Mouse (Mus musculus): ENCODE results near the gene Cys1. TPM values are rescaled to one million over a fixed set of nuclear protein-coding genes. Genes with fewer than 3 reads are reported as not detected.
"Not testable (repeated sequence)": the region's sequence is repeated elsewhere in the genome, so short reads cannot be mapped to it uniquely, and the experiment has no call there.

Cys1 gene
- polyA plus RNA-seq, 1 experiment from 2014 or later = 3.8 TPM

- Histone ChIP-seq H3K27me3 (no peaks in the 10 kb centered on the region), H3K27ac (peak overlapping the region; percentile 86), H3K4me1 (peaks cover 46% of the 10 kb centered on the region), H3K4me3 (peak overlapping the region; percentile 82), H3K36me3 (peaks cover 28% of the 10 kb centered on the region), H3K9ac (peak overlapping the region; percentile 86), H3K4me2 (peak overlapping the region; percentile 89), H3K9me3 (no peaks in the 10 kb centered on the region)
- no peak for ATAC-seq (ENCODE audit: insufficient number of reproducible peaks, insufficient read depth, low FRiP score, low TSS enrichment, low read depth)
- WGBS = under 1% methylated on average over 17 of the region's 17 CpGs
Measured at GRCm38 (mm10) chr12:24708824-24709218, 27.2 kb upstream of the Cys1 start.

- Histone ChIP-seq H3K27me3 (no peaks in the 10 kb centered on the region), H3K9ac (peak within 1 kb of the TSS; percentile 86), H3K4me3 (peak within 1 kb of the TSS; percentile 82), H3K4me2 (peak within 1 kb of the TSS; percentile 89), H3K9me3 (no peaks in the 10 kb centered on the region), H3K4me1 (peaks cover 46% of the 10 kb centered on the region), H3K27ac (peak within 1 kb of the TSS; percentile 86), H3K36me3 (peaks cover 25% of the 10 kb centered on the region)
- WGBS = under 1% methylated on average over 83 of the region's 83 CpGs
- peak; percentile 86 for ATAC-seq (ENCODE audit: insufficient number of reproducible peaks, insufficient read depth, low FRiP score, low TSS enrichment, low read depth)
Measured at GRCm38 (mm10) chr12:24707954-24708823, 26.6 kb upstream of the Cys1 start, which contains the start of gene Rrm2. Gene Rrm2, plus strand, starts transcription at chr12:24708241.

DNA sequence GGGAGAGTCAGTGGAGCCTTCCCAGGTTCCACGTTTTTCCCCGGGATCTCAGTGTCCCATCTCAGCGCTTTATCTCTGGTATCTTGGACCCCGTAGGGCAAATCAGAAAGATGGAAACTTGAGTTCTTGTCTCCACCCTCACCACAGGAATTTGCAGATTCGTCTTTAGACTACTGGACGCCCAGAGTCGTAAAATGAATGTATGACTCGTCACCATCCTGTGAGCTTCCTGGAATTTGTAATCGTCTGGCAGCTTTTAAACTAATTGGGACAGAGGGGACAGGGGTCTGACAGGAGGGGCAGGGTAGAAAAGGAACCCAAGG lies 25.8 kb upstream of the Cys1 start:
- H3K4me3 ChIP-seq = peak overlapping the region; percentile 82
- no peak for ATAC-seq (ENCODE audit: insufficient number of reproducible peaks, insufficient read depth, low FRiP score, low TSS enrichment, low read depth)
- no peak overlapping the region for H3K27ac ChIP-seq
- peaks cover 19% of the 10 kb centered on the region for H3K36me3 ChIP-seq
- peaks cover 44% of the 10 kb centered on the region for H3K4me1 ChIP-seq
- peak overlapping the region; percentile 67 for H3K9ac ChIP-seq
- H3K9me3 ChIP-seq = no peaks in the 10 kb centered on the region
- peak overlapping the region; percentile 89 for H3K4me2 ChIP-seq
- WGBS = under 1% methylated on average over 9 of the region's 9 CpGs
- H3K27me3 ChIP-seq = no peaks in the 10 kb centered on the region

- ATAC-seq (ENCODE audit: insufficient number of reproducible peaks, insufficient read depth, low FRiP score, low TSS enrichment, low read depth) = no peak
- under 1% methylated on average over 27 of the region's 27 CpGs for WGBS
- Histone ChIP-seq H3K27me3 (no peaks in the 10 kb centered on the region), H3K36me3 (peaks cover 13% of the 10 kb centered on the region), H3K4me3 (peak overlapping the region; percentile 82), H3K27ac (no peak overlapping the region), H3K9me3 (no peaks in the 10 kb centered on the region), H3K4me2 (peak overlapping the region; percentile 89), H3K4me1 (peaks cover 39% of the 10 kb centered on the region), H3K9ac (peak overlapping the region; percentile 67)
Measured at GRCm38 (mm10) chr12:24706764-24707479, 25.3 kb upstream of the Cys1 start.

DNA sequence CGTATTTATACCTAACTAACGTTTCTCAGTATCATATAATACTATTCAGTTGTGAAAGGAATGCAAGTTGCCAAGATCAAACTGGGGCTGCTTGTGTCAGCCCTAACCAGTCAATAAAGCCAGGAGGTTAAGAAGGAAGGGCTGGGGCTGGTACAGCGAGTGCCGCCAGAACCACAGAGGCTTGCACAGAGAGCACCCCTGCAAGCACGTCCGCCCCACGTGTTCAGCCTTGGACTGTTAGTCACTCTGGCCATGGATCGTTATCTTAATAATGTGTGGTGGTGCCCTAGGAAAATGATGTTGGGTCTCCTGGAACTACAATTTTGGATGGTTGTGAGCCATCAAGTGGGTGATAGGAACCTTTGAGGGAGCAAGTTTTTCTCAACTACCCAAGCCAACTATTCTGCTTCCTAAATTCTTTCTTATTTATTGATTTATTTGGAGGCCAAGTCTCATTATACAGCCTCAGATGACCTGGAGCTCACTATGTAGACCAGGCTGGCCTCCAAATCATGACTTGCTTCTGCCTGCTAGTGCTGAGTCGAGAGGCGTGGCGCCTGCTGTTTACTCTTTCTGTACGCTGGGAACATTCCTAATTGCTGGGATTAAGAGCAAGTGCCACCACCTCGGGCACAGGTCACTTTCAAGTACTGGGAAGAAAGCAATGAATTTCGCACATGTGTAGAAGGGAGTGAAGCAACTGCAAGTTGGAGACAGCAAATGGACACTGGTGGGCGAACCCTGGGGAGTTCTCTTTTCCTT lies 24.1 kb upstream of the Cys1 start:
- ATAC-seq (ENCODE audit: insufficient number of reproducible peaks, insufficient read depth, low FRiP score, low TSS enrichment, low read depth) = no peak
- H3K4me1 ChIP-seq = peaks cover 29% of the 10 kb centered on the region
- H3K36me3 ChIP-seq = peaks cover 3% of the 10 kb centered on the region; the same call in 1 of the 2 replicates
- no peak overlapping the region for H3K9ac ChIP-seq
- no peak overlapping the region for H3K4me2 ChIP-seq
- H3K9me3 ChIP-seq = no peaks in the 10 kb centered on the region
- H3K4me3 ChIP-seq = no peak overlapping the region
- no peaks in the 10 kb centered on the region for H3K27me3 ChIP-seq
- H3K27ac ChIP-seq = no peak overlapping the region
- 83% methylated on average over 15 of the region's 15 CpGs for WGBS

GRCm38 (mm10) chr12:24703013-24703412 lies 21.4 kb upstream of the Cys1 start:
- no peak for ATAC-seq (ENCODE audit: insufficient number of reproducible peaks, insufficient read depth, low FRiP score, low TSS enrichment, low read depth)
- 78% methylated on average over 3 of the region's 3 CpGs for WGBS
- Histone ChIP-seq H3K9ac (no peak overlapping the region), H3K27ac (no peak overlapping the region), H3K27me3 (no peaks in the 10 kb centered on the region), H3K9me3 (no peaks in the 10 kb centered on the region), H3K4me2 (no peak overlapping the region), H3K4me3 (no peak overlapping the region), H3K4me1 (peaks cover 17% of the 10 kb centered on the region), H3K36me3 (no peaks in the 10 kb centered on the region)

- not testable (repeated sequence) for H3K36me3 ChIP-seq; H3K4me2 ChIP-seq; H3K4me3 ChIP-seq; ATAC-seq (ENCODE audit: insufficient number of reproducible peaks, insufficient read depth, low FRiP score, low TSS enrichment, low read depth); H3K27me3 ChIP-seq; H3K9me3 ChIP-seq; H3K9ac ChIP-seq; H3K27ac ChIP-seq; H3K4me1 ChIP-seq
- 83% methylated on average over 9 of the region's 9 CpGs for WGBS
Measured at GRCm38 (mm10) chr12:24701621-24702020, 20.0 kb upstream of the Cys1 start.

- Histone ChIP-seq H3K27ac (no peak overlapping the region), H3K4me2 (no peak overlapping the region), H3K4me1 (no peaks in the 10 kb centered on the region), H3K27me3 (0 out of 2 replicates have a peak, but pooled peaks cover 2% of the 10 kb centered on the region), H3K4me3 (no peak overlapping the region), H3K36me3 (no peaks in the 10 kb centered on the region), H3K9ac (no peak overlapping the region), H3K9me3 (no peaks in the 10 kb centered on the region)
- no peak for ATAC-seq (ENCODE audit: insufficient number of reproducible peaks, insufficient read depth, low FRiP score, low TSS enrichment, low read depth)
- whole genome bisulfite sequencing = 72% methylated on average over 10 of the region's 10 CpGs
Measured at GRCm38 (mm10) chr12:24699578-24699977, 18.0 kb upstream of the Cys1 start.

GRCm38 (mm10) chr12:24698514-24698913 lies 16.9 kb upstream of the Cys1 start:
- no peaks in the 10 kb centered on the region for H3K9me3 ChIP-seq
- no peak overlapping the region for H3K9ac ChIP-seq
- H3K36me3 ChIP-seq = no peaks in the 10 kb centered on the region
- no peak for ATAC-seq (ENCODE audit: insufficient number of reproducible peaks, insufficient read depth, low FRiP score, low TSS enrichment, low read depth)
- H3K4me2 ChIP-seq = no peak overlapping the region
- WGBS = 75% methylated on average over 3 of the region's 3 CpGs
- H3K27me3 ChIP-seq = 0 out of 2 replicates have a peak, but pooled peaks cover 2% of the 10 kb centered on the region
- H3K4me3 ChIP-seq = no peak overlapping the region
- H3K27ac ChIP-seq = no peak overlapping the region
- H3K4me1 ChIP-seq = no peaks in the 10 kb centered on the region

DNA sequence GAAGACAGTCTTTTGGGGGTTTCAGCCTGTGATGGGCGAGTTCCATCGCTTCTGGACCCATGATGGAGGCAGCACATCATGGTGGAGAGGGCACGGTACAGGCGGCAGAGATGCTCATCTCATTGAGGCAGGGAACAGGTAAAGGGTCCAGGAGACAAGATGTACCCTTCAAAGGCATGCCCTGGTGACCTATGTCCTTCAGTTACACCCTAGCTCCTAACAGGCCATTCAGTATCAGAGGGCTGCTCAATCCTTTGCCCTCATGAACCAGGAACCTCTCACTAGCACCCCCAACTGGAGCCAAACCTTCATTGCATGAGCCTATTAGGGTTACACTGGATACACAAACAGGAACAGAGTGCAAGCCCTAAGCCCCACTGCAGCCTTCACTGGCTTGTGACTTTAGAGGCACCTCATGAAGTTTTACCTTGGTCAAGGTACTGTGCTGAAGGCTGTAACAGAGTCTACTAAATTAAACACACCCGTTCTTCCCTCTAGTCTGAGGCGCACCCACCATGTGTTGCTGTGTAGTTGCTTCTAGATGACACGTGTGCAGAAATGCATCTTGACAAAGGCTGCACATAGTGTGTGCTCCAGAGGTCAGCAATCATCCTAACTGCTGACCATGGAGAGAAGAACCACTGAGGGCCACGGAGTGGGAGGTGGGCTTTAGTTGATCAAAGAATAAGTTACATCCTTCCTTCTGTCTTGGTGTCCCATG lies 16.0 kb upstream of the Cys1 start:
- H3K9ac ChIP-seq = no peak overlapping the region
- H3K4me2 ChIP-seq = 0 out of 2 replicates have a peak overlapping the region, but pooled peaks have one; percentile 22
- H3K27ac ChIP-seq = no peak overlapping the region
- no peaks in the 10 kb centered on the region for H3K4me1 ChIP-seq
- 0 out of 2 replicates have a peak, but pooled peaks cover 2% of the 10 kb centered on the region for H3K27me3 ChIP-seq
- H3K9me3 ChIP-seq = no peaks in the 10 kb centered on the region
- 56% methylated on average over 8 of the region's 8 CpGs for WGBS
- H3K36me3 ChIP-seq = no peaks in the 10 kb centered on the region
- no peak overlapping the region for H3K4me3 ChIP-seq
- ATAC-seq (ENCODE audit: insufficient number of reproducible peaks, insufficient read depth, low FRiP score, low TSS enrichment, low read depth) = no peak; the same call in 1 of the 2 replicates

Data from embryonic facial prominence, embryonic 13.5 days (tissue).